Mouse (Mus musculus): ENCODE measurements around the gene B230219D22Rik. TPM values are rescaled to one million over a fixed set of nuclear protein-coding genes. Genes with fewer than 3 reads are reported as not detected.

Gene B230219D22Rik
- polyA plus RNA-seq (2015; fragmentation: Nextera tagmentation; extraction: Ambion mirVana), result 69.7 and 73.4 TPM in 2 replicates

DNA sequence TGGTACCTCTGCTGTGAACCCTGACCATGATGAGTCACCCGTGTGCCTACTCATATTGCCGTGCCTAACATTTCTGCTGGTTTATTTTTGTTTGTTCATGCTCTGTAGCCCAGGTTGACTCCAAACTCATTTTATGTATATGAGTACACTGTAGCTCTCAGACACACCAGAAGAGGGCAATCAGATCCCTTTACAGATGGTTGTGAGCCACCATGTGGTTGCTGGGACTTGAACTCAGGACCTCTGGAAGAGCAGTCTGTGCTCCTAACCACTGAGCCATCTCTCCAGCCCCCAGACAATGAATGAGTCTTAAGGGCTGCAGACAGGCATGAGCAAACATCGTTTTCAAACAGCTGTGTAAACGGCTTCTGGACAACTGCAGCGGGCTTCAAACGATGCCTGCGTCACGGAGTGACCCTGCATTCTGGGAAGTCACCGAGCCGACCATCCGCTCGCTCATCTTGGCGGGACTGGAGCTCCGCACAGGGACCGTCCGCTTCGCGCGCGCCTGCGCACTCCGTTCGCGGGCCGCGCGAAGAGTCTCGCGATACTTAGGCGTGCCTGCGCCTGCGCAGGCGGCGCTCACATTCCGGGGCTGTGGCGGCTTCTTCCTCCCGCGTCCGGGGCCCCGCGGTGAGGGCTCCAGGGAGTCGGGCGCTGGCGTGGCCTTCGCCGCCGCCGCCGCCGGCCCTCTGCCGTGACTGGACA is at the start of gene B230219D22Rik:
Gene B230219D22Rik, plus strand, starts transcription at position 590 of the 708 bp plus-strand sequence.
- Histone ChIP-seq H3K27me3 (no peaks in the 10 kb centered on the region), H3K36me3 (no peaks in the 10 kb centered on the region; the same call in 1 of the 2 replicates), H3K4me1 (replicated peaks) (peaks cover 36% of the 10 kb centered on the region), H3K4me3 (peak within 1 kb of the TSS; percentile 96), H3K27ac (replicated peaks) (peak within 1 kb of the TSS; percentile 99), H3K9ac (peak within 1 kb of the TSS; percentile 100), H3K4me2 (peak within 1 kb of the TSS; percentile 72), H3K9me3 (no peaks in the 10 kb centered on the region)
- ATAC-seq (ENCODE audit: low read depth), result peak; percentile 97
- 3% methylated on average over 49 of the region's 51 CpGs for WGBS

DNA sequence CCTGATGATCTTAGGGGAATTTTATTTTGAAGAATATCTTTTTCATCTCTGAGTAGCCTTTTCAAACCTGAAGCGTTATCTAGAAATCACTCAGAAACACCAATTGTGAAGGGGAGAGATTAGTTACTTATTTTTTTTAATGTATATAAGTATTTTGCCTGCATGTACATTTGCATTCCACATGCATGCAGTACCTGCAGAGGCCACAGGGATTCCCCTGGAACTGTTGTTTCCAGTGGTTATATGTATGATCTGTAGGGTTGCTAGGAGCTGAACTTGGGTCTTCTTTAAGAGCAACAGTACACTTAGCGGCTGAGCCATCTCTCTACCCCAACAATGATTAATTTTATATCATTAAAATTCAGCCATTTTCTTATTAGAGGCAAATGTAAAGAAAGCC is 48.4 kb upstream of the B230219D22Rik start:
- no peaks in the 10 kb centered on the region for H3K27me3 ChIP-seq
- H3K27ac ChIP-seq (replicated peaks), result no peak overlapping the region
- no peak overlapping the region for H3K4me2 ChIP-seq
- ATAC-seq (ENCODE audit: low read depth), result no peak
- no peaks in the 10 kb centered on the region for H3K9me3 ChIP-seq
- H3K4me1 ChIP-seq (replicated peaks), result no peaks in the 10 kb centered on the region
- no peak overlapping the region for H3K4me3 ChIP-seq
- WGBS, result 89% methylated on average over 2 of the region's 2 CpGs
- H3K36me3 ChIP-seq, result peaks cover 65% of the 10 kb centered on the region
- no peak overlapping the region for H3K9ac ChIP-seq

DNA sequence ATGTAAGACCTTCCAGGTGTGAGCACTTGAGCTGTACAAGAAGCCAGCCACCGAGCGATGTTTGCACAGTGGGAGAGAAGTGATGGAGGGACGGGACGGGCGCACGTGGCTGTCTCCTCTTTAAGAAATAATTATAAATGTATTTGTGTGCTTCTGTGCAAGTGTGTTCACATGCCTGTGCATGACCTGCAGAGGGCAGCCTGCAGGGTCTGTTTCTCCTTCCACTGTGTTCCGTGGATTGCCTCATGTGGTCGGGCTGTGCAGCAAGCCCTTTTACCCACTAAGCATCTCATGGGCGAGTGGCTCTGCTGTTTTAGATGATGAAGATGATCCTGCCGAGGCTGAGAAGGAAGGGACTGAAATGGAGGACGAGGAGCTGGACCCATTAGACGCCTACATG is 42.8 kb upstream of the B230219D22Rik start:
- H3K9me3 ChIP-seq, result no peaks in the 10 kb centered on the region
- H3K27ac ChIP-seq (replicated peaks), result no peak overlapping the region
- H3K9ac ChIP-seq, result no peak overlapping the region
- H3K4me1 ChIP-seq (replicated peaks), result no peaks in the 10 kb centered on the region
- no peak overlapping the region for H3K4me2 ChIP-seq
- no peaks in the 10 kb centered on the region for H3K27me3 ChIP-seq
- peaks cover 99% of the 10 kb centered on the region for H3K36me3 ChIP-seq
- 93% methylated on average over 12 of the region's 12 CpGs for WGBS
- ATAC-seq (ENCODE audit: low read depth), result no peak
- H3K4me3 ChIP-seq, result no peak overlapping the region

DNA sequence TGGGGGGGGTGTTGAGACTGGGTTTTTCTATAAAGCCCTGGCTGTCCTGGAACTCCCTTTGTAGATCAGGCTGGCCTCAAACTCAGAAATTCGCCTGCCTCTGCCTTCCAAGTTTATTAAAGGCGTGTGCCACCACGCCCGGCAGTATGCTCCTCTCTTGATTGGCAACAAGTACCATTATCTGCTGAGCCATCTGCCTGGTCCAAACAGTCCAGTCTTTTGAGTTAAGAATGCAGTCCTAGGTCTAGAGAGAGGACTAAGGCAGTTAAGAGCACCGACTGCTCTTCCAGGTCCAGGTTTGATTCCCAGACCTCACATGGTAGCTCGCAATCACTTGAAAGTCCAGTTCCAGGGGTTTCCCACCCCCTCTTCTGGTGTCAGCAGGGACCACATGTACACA is 41.9 kb upstream of the B230219D22Rik start:
- no peak for ATAC-seq (ENCODE audit: low read depth)
- Histone ChIP-seq H3K4me1 (replicated peaks) (no peaks in the 10 kb centered on the region), H3K27me3 (no peaks in the 10 kb centered on the region), H3K9ac (no peak overlapping the region), H3K9me3 (no peaks in the 10 kb centered on the region), H3K36me3 (peaks cover 99% of the 10 kb centered on the region), H3K4me3 (no peak overlapping the region), H3K4me2 (no peak overlapping the region), H3K27ac (replicated peaks) (no peak overlapping the region)
- WGBS, result 93% methylated on average over 6 of the region's 6 CpGs

DNA sequence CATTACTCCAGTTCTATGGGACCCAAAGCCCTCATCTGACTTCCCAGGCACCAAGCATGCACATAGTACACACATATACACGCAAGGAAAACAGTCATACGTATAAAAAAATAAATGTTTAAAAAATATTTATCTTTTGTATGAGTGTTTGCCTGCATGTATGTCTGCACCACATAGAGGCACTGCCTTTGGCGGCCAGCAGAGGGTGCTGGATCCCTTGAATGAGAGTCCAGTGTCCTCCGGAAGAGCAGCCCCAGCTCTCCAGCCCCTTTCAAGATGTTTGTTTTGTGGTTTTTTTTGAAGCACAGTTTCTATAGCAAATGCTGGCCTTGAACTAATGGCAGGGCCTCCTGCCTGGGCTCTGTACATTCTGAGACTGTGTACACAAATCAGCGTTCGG is 24.4 kb upstream of the B230219D22Rik start:
- peaks cover 94% of the 10 kb centered on the region for H3K36me3 ChIP-seq
- H3K9me3 ChIP-seq, result no peaks in the 10 kb centered on the region
- WGBS, result 85% methylated on average over 6 of the region's 6 CpGs
- H3K27me3 ChIP-seq, result no peaks in the 10 kb centered on the region
- H3K9ac ChIP-seq, result no peak overlapping the region
- H3K4me2 ChIP-seq, result no peak overlapping the region
- H3K4me3 ChIP-seq, result no peak overlapping the region
- no peak overlapping the region for H3K27ac ChIP-seq (replicated peaks)
- no peaks in the 10 kb centered on the region for H3K4me1 ChIP-seq (replicated peaks)
- no peak for ATAC-seq (ENCODE audit: low read depth)

DNA sequence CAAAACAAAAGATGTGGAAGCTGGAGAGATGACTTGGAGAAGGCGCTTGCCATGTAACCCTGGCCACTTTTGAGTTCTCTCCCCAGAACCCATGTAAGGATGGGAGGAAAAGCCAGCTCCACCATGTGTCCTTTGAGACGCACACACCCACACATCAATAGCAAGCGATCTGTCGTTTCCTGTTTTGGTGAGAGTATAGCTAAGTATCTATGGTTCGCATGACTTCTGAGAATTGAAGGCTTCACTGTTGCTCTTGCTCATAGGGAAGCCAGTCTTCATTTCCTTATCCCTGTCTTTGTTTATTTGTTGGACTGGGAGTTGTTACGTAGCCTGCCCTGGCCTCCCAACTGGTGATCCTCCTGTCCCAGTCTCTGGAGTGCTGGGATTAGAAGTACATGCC is 20.2 kb upstream of the B230219D22Rik start:
- Histone ChIP-seq H3K4me2 (no peak overlapping the region), H3K4me3 (no peak overlapping the region), H3K4me1 (replicated peaks) (no peaks in the 10 kb centered on the region), H3K9me3 (no peaks in the 10 kb centered on the region), H3K9ac (no peak overlapping the region), H3K27ac (replicated peaks) (no peak overlapping the region), H3K27me3 (no peaks in the 10 kb centered on the region), H3K36me3 (peaks cover 91% of the 10 kb centered on the region)
- ATAC-seq (ENCODE audit: low read depth), result no peak
- 95% methylated on average over 6 of the region's 6 CpGs for WGBS

DNA sequence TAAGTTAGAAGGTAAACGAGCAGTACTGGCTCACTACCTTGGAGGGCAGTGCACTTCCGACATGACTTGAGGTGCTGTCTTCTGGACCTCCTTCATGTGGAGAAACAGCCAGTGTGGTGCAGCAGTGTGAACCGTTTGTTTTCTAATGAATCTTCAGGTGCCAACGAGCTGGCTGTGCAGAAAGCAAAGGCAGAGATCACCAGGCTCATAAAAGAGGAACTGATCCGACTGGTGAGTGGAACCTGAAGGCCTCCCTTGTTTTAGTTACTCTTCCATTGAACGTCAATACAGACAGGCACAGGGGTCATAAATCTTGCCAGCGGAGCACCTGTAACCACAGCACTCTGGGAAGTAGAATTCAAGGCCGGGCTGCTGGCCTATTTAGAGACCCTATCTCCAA is 15.6 kb upstream of the B230219D22Rik start:
- Histone ChIP-seq H3K9ac (no peak overlapping the region), H3K4me1 (replicated peaks) (no peaks in the 10 kb centered on the region), H3K4me3 (no peak overlapping the region), H3K9me3 (no peaks in the 10 kb centered on the region), H3K4me2 (no peak overlapping the region), H3K36me3 (peaks cover 93% of the 10 kb centered on the region), H3K27ac (replicated peaks) (no peak overlapping the region), H3K27me3 (no peaks in the 10 kb centered on the region)
- WGBS, result 80% methylated on average over 8 of the region's 8 CpGs
- no peak for ATAC-seq (ENCODE audit: low read depth)

DNA sequence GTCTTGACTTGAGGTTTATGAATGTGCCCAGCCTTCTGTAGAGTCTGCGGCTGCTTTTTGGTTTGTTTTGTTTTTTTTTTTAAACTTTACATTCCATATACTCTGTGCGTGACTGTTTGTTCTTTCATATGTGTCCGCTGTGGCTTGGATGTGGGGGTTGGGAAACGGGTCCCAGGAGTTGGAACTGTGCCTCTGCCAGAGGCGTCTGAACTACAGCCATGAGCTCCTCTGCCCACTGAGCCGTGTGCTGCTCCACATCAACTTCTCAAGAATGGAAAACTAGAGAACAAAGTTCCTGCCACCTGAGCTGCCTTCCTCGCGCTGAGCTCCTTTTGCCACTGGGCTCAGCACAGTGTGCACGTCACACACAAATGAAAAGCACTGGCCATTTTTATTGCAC is 10.7 kb upstream of the B230219D22Rik start:
- Histone ChIP-seq H3K4me1 (replicated peaks) (no peaks in the 10 kb centered on the region; the same call in 1 of the 2 replicates), H3K4me2 (no peak overlapping the region), H3K9ac (no peak overlapping the region), H3K36me3 (peaks cover 50% of the 10 kb centered on the region), H3K9me3 (no peaks in the 10 kb centered on the region), H3K27ac (replicated peaks) (no peak overlapping the region), H3K27me3 (no peaks in the 10 kb centered on the region), H3K4me3 (no peak overlapping the region)
- WGBS, result 91% methylated on average over 9 of the region's 9 CpGs
- no peak for ATAC-seq (ENCODE audit: low read depth)

DNA sequence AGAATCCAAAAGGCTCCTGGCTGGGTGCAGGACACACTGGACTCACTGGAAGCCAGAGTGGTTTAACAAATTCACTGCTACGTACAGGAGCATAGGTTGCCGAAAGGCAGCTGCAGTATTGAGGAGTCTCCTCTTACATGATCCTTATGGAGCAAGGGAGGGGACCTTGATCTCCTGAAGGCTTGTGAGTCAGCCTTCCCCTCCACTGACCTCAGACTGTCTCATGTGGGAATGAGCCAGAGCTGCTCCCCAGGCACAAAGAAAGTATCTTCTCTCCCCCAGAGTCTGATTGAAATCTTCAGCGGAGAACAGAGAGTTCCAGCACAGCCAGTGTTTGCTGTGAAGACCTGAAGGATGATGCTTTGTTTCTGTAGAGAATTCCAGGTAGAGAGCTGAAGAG is 9.3 kb upstream of the B230219D22Rik start:
- no peak for ATAC-seq (ENCODE audit: low read depth)
- peaks cover 12% of the 10 kb centered on the region for H3K4me1 ChIP-seq (replicated peaks)
- H3K27ac ChIP-seq (replicated peaks), result no peak overlapping the region
- no peaks in the 10 kb centered on the region for H3K27me3 ChIP-seq
- no peak overlapping the region for H3K9ac ChIP-seq
- no peak overlapping the region for H3K4me2 ChIP-seq
- no peak overlapping the region for H3K4me3 ChIP-seq
- H3K36me3 ChIP-seq, result peaks cover 37% of the 10 kb centered on the region
- 92% methylated on average over 3 of the region's 3 CpGs for WGBS
- no peaks in the 10 kb centered on the region for H3K9me3 ChIP-seq

DNA sequence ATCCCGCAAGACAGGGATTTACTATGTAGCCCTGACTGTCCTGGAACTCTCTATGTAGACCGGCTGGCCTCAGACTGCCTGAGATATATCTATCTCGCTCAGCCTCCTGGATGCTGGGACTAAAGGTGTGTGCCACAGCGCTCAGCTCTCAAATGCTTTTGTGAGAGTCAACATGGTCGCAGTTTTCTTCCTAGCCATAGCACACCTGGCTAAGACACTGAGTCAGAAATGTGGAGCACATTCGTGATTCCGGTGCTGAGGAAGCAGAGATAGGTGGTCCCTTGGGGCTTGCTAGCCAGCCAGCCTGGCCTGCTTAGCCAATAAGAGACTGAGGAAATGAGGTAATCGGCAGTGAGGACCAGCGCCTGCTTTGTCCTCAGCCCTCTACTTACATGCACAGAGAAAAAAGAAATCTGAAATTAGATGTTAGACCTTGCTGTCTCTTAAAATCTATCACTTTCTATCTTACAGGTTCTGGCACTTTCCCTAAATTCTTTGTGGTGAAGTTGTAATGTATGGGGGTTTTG is 6.8 kb upstream of the B230219D22Rik start:
- Histone ChIP-seq H3K36me3 (peaks cover 13% of the 10 kb centered on the region), H3K4me3 (no peak overlapping the region), H3K4me2 (no peak overlapping the region), H3K27me3 (no peaks in the 10 kb centered on the region), H3K4me1 (replicated peaks) (peaks cover 12% of the 10 kb centered on the region), H3K9me3 (no peaks in the 10 kb centered on the region), H3K27ac (replicated peaks) (peak overlapping the region; percentile 75), H3K9ac (peak overlapping the region; percentile 56)
- peak; percentile 83 for ATAC-seq (ENCODE audit: low read depth)
- 61% methylated on average over 9 of the region's 9 CpGs for WGBS

DNA sequence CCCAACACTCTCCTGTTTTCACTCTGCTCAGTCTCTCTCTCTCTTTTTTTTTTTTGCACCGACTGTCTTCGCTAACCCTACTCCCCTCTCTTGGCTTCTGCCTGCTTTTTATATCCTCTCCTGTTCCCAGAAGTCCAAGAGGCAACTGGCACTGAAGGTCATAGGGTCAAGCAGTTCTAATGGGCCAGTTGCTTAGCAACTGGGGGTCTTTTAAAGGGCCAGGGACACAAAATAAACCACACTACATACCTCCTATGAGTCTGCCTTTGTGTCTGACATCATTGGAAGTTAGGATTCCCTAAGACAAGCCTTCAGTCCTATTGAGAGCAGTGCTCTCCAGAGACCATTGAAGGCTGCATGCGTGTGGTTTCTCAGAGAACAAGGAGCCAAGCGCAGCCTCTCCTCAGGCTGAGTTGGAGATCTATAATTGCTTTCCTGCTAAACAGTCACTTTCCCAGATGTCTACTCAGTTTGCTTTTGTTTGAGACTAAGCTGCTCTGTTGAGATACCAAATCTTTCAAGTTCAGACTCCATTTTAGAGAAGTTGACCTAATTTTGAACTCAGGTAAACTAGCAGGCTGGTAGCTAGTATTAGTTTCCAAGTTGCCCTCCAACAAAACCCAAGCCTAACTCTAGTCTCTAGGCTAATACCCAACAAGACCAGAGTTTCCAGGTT is 4.9 kb upstream of the B230219D22Rik start:
- peak overlapping the region; percentile 38 for H3K27ac ChIP-seq (replicated peaks)
- H3K9ac ChIP-seq, result no peak overlapping the region
- no peaks in the 10 kb centered on the region for H3K9me3 ChIP-seq
- 9% methylated on average over 4 of the region's 4 CpGs for WGBS
- no peak overlapping the region for H3K4me3 ChIP-seq
- H3K4me2 ChIP-seq, result no peak overlapping the region
- H3K27me3 ChIP-seq, result no peaks in the 10 kb centered on the region
- H3K4me1 ChIP-seq (replicated peaks), result peaks cover 12% of the 10 kb centered on the region
- H3K36me3 ChIP-seq, result no peaks in the 10 kb centered on the region
- no peak for ATAC-seq (ENCODE audit: low read depth)

DNA sequence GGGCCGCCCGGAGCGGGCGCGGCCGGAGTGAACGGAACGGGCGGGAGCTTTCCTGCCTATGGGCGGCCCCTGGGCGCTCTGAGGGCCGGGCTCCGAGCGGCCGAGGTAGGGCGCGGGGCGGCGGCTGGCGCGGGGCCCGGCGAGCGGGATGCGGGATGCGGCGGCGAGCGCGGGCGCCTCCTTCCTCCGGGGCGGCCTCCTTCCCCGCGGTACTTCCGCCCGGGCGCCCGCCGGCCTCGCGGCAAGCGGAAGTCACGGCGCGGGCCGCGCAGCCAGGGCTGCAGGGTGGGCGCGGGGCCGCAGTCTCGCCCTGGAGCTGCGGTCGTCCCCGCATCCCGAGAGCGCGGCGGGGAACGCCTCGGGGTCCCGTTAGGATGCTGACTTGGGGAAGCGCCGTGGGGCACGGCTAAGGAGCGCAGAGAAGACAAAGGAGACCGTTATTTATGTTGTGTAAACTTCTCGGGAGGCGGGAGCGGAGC is 358 bp downstream of the B230219D22Rik start:
- Histone ChIP-seq H3K36me3 (no peaks in the 10 kb centered on the region; the same call in 1 of the 2 replicates), H3K4me1 (replicated peaks) (peaks cover 30% of the 10 kb centered on the region), H3K27me3 (no peaks in the 10 kb centered on the region), H3K4me2 (peak overlapping the region; percentile 72), H3K9ac (peak overlapping the region; percentile 100), H3K9me3 (no peaks in the 10 kb centered on the region), H3K4me3 (peak overlapping the region; percentile 96), H3K27ac (replicated peaks) (peak overlapping the region; percentile 99)
- under 1% methylated on average over 68 of the region's 70 CpGs for WGBS
- peak; percentile 80 for ATAC-seq (ENCODE audit: low read depth)
